ENCODE assay signal across 27 mouse cellular contexts in the genomic region with DNA sequence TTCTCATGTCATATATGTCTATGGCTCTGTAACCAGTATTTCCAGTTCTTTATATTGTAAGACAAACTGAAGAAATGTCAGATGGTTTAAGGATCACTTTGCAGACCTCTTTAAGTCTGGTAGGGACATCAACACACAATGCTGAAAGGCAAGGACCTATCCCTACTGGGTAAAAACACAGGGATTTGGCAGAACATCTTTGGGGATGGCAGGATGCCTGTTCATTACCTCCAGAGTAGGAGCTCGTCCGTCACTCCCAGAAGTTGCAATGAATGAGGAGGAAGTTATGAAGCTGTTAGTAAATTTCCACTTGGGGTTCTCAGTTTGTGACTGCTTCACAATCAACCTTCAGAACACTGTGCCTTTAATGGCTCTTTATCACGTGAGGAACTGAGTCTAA.
DNase-seq lines count a peak whose midpoint lies in the region; ATAC-seq lines count a peak whose summit lies in the region.
"Had no signal": no experiment of that assay in that cellular context is flagged by ENCODE, and none has a peak within 500 bp of the region (broad histone marks: within the 10 kb centered on the region; RNA-seq: fewer than 3 reads in every experiment).

No protein-coding gene starts in this region.

- no peaks in the 10 kb centered on the region for H3K36me3 ChIP-seq in limb, embryonic 10.5 days
- H3K36me3 ChIP-seq in stomach, embryonic 16.5 days (ENCODE audit: control insufficient read depth, insufficient read depth, low read length) = no peaks in the 10 kb centered on the region
- no peaks in the 10 kb centered on the region for H3K36me3 ChIP-seq in hindbrain, embryonic 16.5 days (ENCODE audit: control insufficient read depth, insufficient read depth, low read length)
- H3K36me3 ChIP-seq: embryonic facial prominence, embryonic 13.5 days; heart, embryonic 12.5 days; heart, embryonic 15.5 days; hindbrain, embryonic 10.5 days; hindbrain, embryonic 13.5 days had no signal

- no peak overlapping the region for H3K4me3 ChIP-seq in limb, embryonic 10.5 days
- no peak overlapping the region for H3K4me3 ChIP-seq in stomach, embryonic 16.5 days (replicated peaks; ENCODE audit: low read length)
- no peak overlapping the region for H3K4me3 ChIP-seq in hindbrain, embryonic 16.5 days (ENCODE audit: low read length)
- H3K4me3 ChIP-seq: embryonic facial prominence, embryonic 13.5 days; gastrocnemius, adult 2 months; heart, embryonic 12.5 days; heart, embryonic 15.5 days; hindbrain, embryonic 10.5 days; hindbrain, embryonic 13.5 days had no signal

- ATAC-seq in stomach, embryonic 16.5 days (ENCODE audit: insufficient read depth, low FRiP score) = no peak
- no peak for ATAC-seq in hindbrain, embryonic 16.5 days
- ATAC-seq: CD4-positive, CD25-positive, alpha-beta regulatory T cell, adult 4 months; forebrain, embryonic 14.5 days; forebrain, postnatal 0 days; hindbrain, postnatal 0 days had no signal

- H3K9ac ChIP-seq in stomach, embryonic 16.5 days (ENCODE audit: low read length) = no peak overlapping the region
- no peak overlapping the region for H3K9ac ChIP-seq in hindbrain, embryonic 16.5 days (ENCODE audit: low read depth, low read length)
- H3K9ac ChIP-seq: embryonic facial prominence, embryonic 13.5 days; forebrain, postnatal 0 days; heart, embryonic 12.5 days; heart, embryonic 15.5 days; hindbrain, embryonic 13.5 days had no signal

- H3K9me3 ChIP-seq in limb, embryonic 10.5 days (replicated peaks) = no peaks in the 10 kb centered on the region
- no peaks in the 10 kb centered on the region for H3K9me3 ChIP-seq in stomach, embryonic 16.5 days (replicated peaks; ENCODE audit: control insufficient read depth, low read length)
- H3K9me3 ChIP-seq in hindbrain, embryonic 16.5 days (ENCODE audit: control insufficient read depth, low read length) = no peaks in the 10 kb centered on the region
- H3K9me3 ChIP-seq: embryonic facial prominence, embryonic 13.5 days; heart, embryonic 12.5 days; heart, embryonic 15.5 days; hindbrain, embryonic 10.5 days; hindbrain, embryonic 13.5 days had no signal

- H3K4me2 ChIP-seq in stomach, embryonic 16.5 days (ENCODE audit: low read depth, low read length) = no peak overlapping the region
- no peak overlapping the region for H3K4me2 ChIP-seq in hindbrain, embryonic 16.5 days (ENCODE audit: low read length)
- H3K4me2 ChIP-seq: embryonic facial prominence, embryonic 13.5 days; heart, embryonic 12.5 days; heart, embryonic 15.5 days; hindbrain, embryonic 13.5 days had no signal

- WGBS in limb, embryonic 10.5 days = 80% methylated on average over 3 of the region's 3 CpGs
- WGBS in stomach, embryonic 16.5 days = 78% methylated on average over 3 of the region's 3 CpGs
- WGBS in hindbrain, embryonic 16.5 days = 73% methylated on average over 3 of the region's 3 CpGs

- DNase-seq in layer of hippocampus, adult 18-20 months (ENCODE audit: low spot score in 2 of 2) = peak; percentile 31 to 72
- DNase-seq in layer of hippocampus, postnatal 25 days (ENCODE audit: extremely low spot score in 1 of 2, low spot score in 1 of 2) = no peak
- DNase-seq in right cerebral cortex, adult 18-20 months = peak; percentile 21
- DNase-seq in right cerebral cortex, postnatal 10 days (ENCODE audit: low spot score in 2 of 2) = no peak
- peak; percentile 8 for DNase-seq in limb, embryonic 10.5 days (ENCODE audit: low spot score)
- DNase-seq: adrenal gland, adult 2 months; adrenal gland, postnatal 14 days; cerebellum, adult 11 months; cerebellum, adult 2 months; cerebellum, adult 9-11 months; cerebellum, postnatal 25 days; forebrain, postnatal 0 days; gastrocnemius, adult 2 months; gastrocnemius, postnatal 14 days; heart, adult 18-20 months; heart, postnatal 10 days; heart, postnatal 36 days had no signal

- no peak overlapping the region for H3K27ac ChIP-seq in limb, embryonic 10.5 days
- H3K27ac ChIP-seq in stomach, embryonic 16.5 days (ENCODE audit: low read length) = peak overlapping the region; percentile 0; the same call in 1 of the 2 replicates
- H3K27ac ChIP-seq in hindbrain, embryonic 16.5 days (ENCODE audit: low read depth, low read length) = no peak overlapping the region
- H3K27ac ChIP-seq: gastrocnemius, adult 2 months; heart, embryonic 15.5 days; hindbrain, embryonic 10.5 days; hindbrain, embryonic 13.5 days; hindbrain, postnatal 0 days had no signal

- H3K4me1 ChIP-seq in limb, embryonic 10.5 days = peaks cover 24% of the 10 kb centered on the region
- H3K4me1 ChIP-seq in stomach, embryonic 16.5 days (ENCODE audit: control insufficient read depth, insufficient read depth, low read length) = no peaks in the 10 kb centered on the region
- 0 out of 2 replicates have a peak, but pooled peaks cover 3% of the 10 kb centered on the region for H3K4me1 ChIP-seq in hindbrain, embryonic 16.5 days (ENCODE audit: control insufficient read depth, insufficient read depth, low read depth, low read length)
- H3K4me1 ChIP-seq: heart, embryonic 12.5 days; heart, embryonic 15.5 days; hindbrain, embryonic 10.5 days had no signal

- H3K27me3 ChIP-seq in limb, embryonic 10.5 days (ENCODE audit: low read depth, poor library complexity, severe bottlenecking) = no peaks in the 10 kb centered on the region
- no peaks in the 10 kb centered on the region for H3K27me3 ChIP-seq in stomach, embryonic 16.5 days (ENCODE audit: control insufficient read depth, insufficient read depth, low read length)
- no peaks in the 10 kb centered on the region for H3K27me3 ChIP-seq in hindbrain, embryonic 16.5 days (replicated peaks; ENCODE audit: control insufficient read depth, insufficient read depth, low read length)
- H3K27me3 ChIP-seq: embryonic facial prominence, embryonic 13.5 days; heart, embryonic 12.5 days; heart, embryonic 15.5 days; hindbrain, embryonic 13.5 days had no signal

Comparison
In these comparisons a context has a peak if more than half of its experiments do, and no peak if none do; other contexts are left out.
1. DNase-seq: peak in layer of hippocampus, adult 18-20 months (2 of 2), right cerebral cortex, adult 18-20 months (single experiment) and limb, embryonic 10.5 days (single experiment); none in layer of hippocampus, postnatal 25 days (0 of 2) and right cerebral cortex, postnatal 10 days (0 of 2).